Mouse (Mus musculus) kidney, embryonic 15.5 days (tissue): Measurements from ENCODE around the gene Gbp6. TPM values are rescaled to one million over a fixed set of nuclear protein-coding genes. Genes with fewer than 3 reads are reported as not detected.
"Not testable (repeated sequence)": the region's sequence is repeated elsewhere in the genome, so short reads cannot be mapped to it uniquely, and the experiment has no call there.

Experiments
- ATAC-seq: fragments of 200-750 bp; cut with Nextera tagmentation; replicated peaks from 2 replicates; pipeline ENCODE4 v1.8.0; 2017; ENCODE audit warnings: moderate TSS enrichment; ENCODE audit not compliant: low FRiP score
- H3K27ac ChIP-seq: fragments of 300-500 bp; sonication (generic); 2 replicates; pipeline ENCODE4 v1.5.1; 2015; ENCODE audit warnings: mild to moderate bottlenecking, inconsistent platforms
- H3K27me3 ChIP-seq: fragments of 300-500 bp; sonication (generic); 2 replicates; pipeline ENCODE4 v1.6.1; 2015; ENCODE audit warnings: inconsistent platforms
- H3K36me3 ChIP-seq: fragments of 300-500 bp; sonication (generic); 2 replicates; pipeline ENCODE4 v1.6.1; 2015; ENCODE audit warnings: inconsistent platforms
- H3K4me1 ChIP-seq: fragments of 300-500 bp; sonication (generic); 2 replicates; pipeline ENCODE4 v1.6.1; 2015; ENCODE audit warnings: inconsistent platforms
- H3K4me2 ChIP-seq: fragments of 300-500 bp; sonication (generic); 2 replicates; pipeline ENCODE4 v1.6.1; 2015; ENCODE audit warnings: moderate library complexity, mild to moderate bottlenecking, inconsistent platforms
- H3K4me3 ChIP-seq: fragments of 300-500 bp; sonication (generic); replicated peaks from 2 replicates; pipeline ENCODE4 v1.5.1; 2015; ENCODE audit warnings: mild to moderate bottlenecking, inconsistent platforms
- H3K9ac ChIP-seq: fragments of 300-500 bp; sonication (generic); 2 replicates; pipeline ENCODE4 v1.6.1; 2015; ENCODE audit warnings: mild to moderate bottlenecking, inconsistent platforms
- H3K9me3 ChIP-seq: fragments of 300-500 bp; sonication (generic); replicated peaks from 2 replicates; pipeline ENCODE4 v1.6.1; 2016; ENCODE audit warnings: inconsistent platforms
- WGBS: fragments of 180-500 bp; shearing (Covaris S2); methylation state at CpG from one replicate; pipeline ENCODE4 v1.1.7; 2015; ENCODE audit warnings: mixed read lengths; 5-methylcytosine and 5-hydroxymethylcytosine counted together
- polyA plus RNA-seq: library from polyadenylated mRNA; unstranded; fragments of >200 nt; fragmentation: Nextera tagmentation; extraction: Ambion mirVana; gene quantifications from 2 replicates; pipeline ENCODE4 v1.2.1, GENCODE M21; 2015

The Gbp6 gene
- polyA plus RNA-seq, 1 experiment from 2014 or later = 0.56 TPM

DNA sequence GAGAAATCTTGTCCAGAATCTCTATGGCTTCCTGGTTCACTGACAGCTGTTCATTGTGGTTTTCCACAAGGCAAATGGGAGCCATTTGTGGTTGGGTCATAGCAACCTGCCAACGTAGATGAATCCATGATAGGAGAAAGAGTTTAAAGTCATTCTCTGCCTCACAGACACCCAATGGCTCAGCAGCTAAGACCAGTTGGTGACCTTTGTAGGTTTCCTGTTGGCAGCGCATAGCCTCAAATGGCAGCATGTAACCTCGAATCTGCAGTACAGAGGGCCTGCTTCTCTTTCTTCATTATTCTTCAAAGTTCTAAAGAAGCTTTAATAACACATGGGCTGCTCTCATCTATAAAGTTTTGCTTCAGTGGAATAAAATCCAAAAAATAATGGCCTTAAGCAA is 2.6 kb downstream of the Gbp6 start:
- 94% methylated on average over 3 of the region's 3 CpGs for WGBS
- H3K4me1 ChIP-seq, H3K27me3 ChIP-seq, H3K9ac ChIP-seq, H3K9me3 ChIP-seq, H3K4me3 ChIP-seq, ATAC-seq, H3K27ac ChIP-seq, H3K36me3 ChIP-seq, H3K4me2 ChIP-seq: not testable (repeated sequence)

DNA sequence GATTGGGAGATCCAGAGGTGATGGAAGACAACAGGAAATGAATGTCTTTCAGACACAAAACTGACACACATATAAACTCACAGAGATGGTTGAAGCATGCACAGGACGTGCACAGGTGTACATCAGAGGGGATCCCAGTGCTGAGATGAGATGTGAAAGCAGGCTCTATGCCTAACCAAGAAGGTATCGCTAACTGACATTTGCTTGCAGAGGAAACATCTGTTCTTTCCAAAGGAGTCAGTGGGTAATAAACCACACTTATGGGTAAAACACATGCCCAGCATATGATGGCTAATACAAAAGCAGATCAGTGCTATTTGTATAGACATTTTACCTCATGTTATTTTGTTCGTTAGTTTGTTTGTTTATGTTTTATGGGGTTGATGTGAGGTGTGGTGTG is 32.8 kb downstream of the Gbp6 start:
- not testable (repeated sequence) for H3K36me3 ChIP-seq
- 83% methylated on average over 1 of the region's 3 CpGs for WGBS

DNA sequence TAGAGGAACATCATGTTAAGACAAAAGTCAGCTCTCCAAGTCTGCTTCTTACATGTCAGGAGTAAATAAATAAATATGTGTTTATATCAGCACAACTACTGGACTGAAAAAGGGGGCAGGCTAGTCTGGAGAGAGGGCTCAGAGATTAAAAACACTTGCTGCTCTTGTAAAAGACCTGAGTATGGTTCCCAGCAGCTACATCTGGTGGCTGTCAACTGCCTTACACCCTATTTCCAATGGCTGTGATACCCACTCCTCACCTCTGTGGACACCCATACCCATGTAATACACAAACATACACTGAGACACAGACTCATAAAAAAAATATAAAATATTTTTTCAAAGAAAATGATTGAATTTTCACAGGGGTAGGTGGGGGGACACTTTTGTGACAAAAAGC is 41.0 kb downstream of the Gbp6 start:
- no peaks in the 10 kb centered on the region for H3K36me3 ChIP-seq
- ATAC-seq = no peak
- H3K9ac ChIP-seq = no peak overlapping the region
- H3K4me2 ChIP-seq = no peak overlapping the region
- no peak overlapping the region for H3K4me3 ChIP-seq
- no peaks in the 10 kb centered on the region for H3K27me3 ChIP-seq
- H3K4me1 ChIP-seq = no peaks in the 10 kb centered on the region
- no peaks in the 10 kb centered on the region for H3K9me3 ChIP-seq
- no peak overlapping the region for H3K27ac ChIP-seq

More for the DNA sequence above, 32.8 kb downstream of the Gbp6 start:
- not testable (repeated sequence) for H3K4me2 ChIP-seq, ATAC-seq, H3K9ac ChIP-seq, H3K9me3 ChIP-seq, H3K4me3 ChIP-seq, H3K27me3 ChIP-seq, H3K27ac ChIP-seq, H3K4me1 ChIP-seq

DNA sequence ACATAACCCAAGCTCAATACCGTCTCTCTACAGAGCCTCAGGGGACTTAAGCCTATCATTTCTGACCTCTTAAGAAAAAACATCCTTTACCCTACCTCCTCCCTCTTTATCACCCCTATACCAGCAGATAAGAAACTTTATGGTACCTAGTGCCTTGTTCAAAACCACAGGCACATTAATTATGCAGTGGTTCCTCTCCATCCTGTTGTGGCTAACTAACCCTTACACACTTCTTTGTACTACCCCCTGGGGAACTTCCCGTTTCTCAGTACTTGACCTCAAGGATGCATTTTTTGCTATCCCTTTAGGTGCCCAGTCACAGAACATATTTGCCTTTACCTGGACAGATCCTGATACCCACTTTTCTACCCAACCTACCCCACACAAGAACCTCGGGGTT is 48.8 kb downstream of the Gbp6 start:
- WGBS = 90% methylated on average over 3 of the region's 3 CpGs
- H3K9ac ChIP-seq, H3K36me3 ChIP-seq, H3K4me2 ChIP-seq, H3K4me3 ChIP-seq, H3K27ac ChIP-seq, ATAC-seq, H3K4me1 ChIP-seq, H3K9me3 ChIP-seq, H3K27me3 ChIP-seq: not testable (repeated sequence)

DNA sequence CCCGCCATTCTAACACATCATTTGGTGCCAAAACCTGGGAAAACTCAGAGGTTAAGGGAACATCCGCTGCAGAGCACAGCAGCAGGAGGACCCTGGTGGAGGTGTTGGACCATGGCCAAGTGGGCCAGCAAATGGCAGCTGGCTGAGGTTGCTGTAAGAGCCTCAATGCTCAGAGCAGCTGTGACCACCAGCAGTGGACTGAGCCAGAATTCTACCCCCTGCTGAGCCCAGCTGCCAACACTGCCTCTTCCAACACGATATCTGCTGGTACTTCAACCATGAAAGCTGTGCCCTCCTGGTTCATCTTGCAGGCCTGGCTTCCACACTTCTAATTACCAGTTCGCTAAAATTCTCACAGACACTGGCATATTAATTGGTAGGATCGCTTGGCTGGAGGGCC is 52.5 kb downstream of the Gbp6 start:
- WGBS = 80% methylated on average over 5 of the region's 5 CpGs
- H3K27me3 ChIP-seq, H3K36me3 ChIP-seq, H3K9ac ChIP-seq, H3K4me2 ChIP-seq, ATAC-seq, H3K4me1 ChIP-seq, H3K4me3 ChIP-seq, H3K27ac ChIP-seq, H3K9me3 ChIP-seq: not testable (repeated sequence)

DNA sequence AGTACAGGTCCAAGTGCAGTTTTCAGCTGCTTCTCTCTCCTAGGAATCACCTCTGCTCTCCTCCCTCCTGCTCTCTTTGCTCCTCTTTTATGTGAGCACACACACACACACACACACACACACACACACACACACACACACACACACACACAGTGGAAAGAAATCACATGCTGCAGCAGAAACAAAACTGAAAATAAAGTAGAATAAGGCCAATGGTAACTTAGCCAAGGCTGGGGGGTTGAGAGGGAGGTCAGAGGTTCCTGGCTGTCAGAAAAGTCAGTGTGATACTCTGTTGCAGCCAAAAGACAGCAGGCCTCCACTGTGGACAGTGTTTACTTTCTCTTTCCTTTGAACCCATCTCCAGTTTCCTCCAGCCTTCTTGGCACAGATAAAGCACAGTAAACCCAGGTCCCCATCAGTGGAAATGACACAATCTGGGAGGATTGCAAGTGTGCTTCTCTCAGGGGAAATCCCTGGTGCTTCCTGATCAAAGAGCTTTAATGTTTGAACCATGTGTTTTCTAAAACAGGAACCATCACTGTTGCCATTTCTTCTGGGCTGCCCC is 53.9 kb downstream of the Gbp6 start, which contains the start of gene Gbp10:
TSS of gene Gbp10 (minus strand) at position 51 of the 565 bp plus-strand sequence.
- H3K9ac ChIP-seq, H3K4me2 ChIP-seq, H3K4me3 ChIP-seq, H3K36me3 ChIP-seq, H3K27ac ChIP-seq, H3K4me1 ChIP-seq, H3K27me3 ChIP-seq, H3K9me3 ChIP-seq: not testable (repeated sequence)
- 0 out of 2 replicates have a peak, but pooled peaks have one; percentile 49 for ATAC-seq

DNA sequence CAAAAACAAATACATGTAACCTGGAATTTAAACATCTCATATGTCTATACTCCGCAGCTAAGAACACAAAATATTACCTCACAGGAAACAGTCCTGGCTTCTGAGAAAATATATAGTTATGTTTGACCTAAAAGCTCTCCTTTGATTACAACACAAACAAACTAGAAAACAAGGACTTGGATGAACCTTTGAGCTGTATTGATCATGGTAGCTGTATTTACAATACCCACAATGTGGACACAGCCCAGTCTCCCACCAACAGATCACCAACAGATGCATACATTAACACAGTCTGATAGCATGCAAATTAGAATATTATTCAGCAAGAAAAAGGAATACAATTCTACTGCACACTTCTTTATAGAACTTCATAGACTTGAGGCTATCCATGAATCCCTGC is 55.1 kb downstream of the Gbp6 start:
- not testable (repeated sequence) for H3K4me1 ChIP-seq, H3K9ac ChIP-seq, H3K36me3 ChIP-seq, H3K4me2 ChIP-seq, H3K27ac ChIP-seq, H3K4me3 ChIP-seq, H3K9me3 ChIP-seq, ATAC-seq, H3K27me3 ChIP-seq
- WGBS = 69% methylated on average over 1 of the region's 1 CpGs

DNA sequence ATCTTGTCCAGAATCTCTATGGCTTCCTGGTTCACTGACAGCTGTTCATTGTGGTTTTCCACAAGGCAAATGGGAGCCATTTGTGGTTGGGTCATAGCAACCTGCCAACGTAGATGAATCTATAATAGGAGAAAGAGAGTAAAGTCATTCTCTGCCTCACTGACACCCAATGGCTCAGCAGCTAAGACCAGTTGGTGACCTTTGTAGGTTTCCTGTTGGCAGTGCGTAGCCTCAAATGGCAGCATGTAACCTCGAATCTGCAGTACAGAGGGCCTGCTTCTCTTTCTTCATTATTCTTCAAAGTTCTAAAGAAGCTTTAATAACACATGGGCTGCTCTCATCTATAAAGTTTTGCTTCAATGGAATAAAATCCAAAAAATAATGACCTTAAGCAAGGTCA is 57.5 kb downstream of the Gbp6 start:
- WGBS = 89% methylated on average over 3 of the region's 3 CpGs
- ATAC-seq, H3K4me2 ChIP-seq: not testable (repeated sequence)

More for the DNA sequence above, 57.5 kb downstream of the Gbp6 start:
- H3K36me3 ChIP-seq, H3K9ac ChIP-seq, H3K9me3 ChIP-seq, H3K4me3 ChIP-seq, H3K27me3 ChIP-seq, H3K27ac ChIP-seq, H3K4me1 ChIP-seq: not testable (repeated sequence)

Other genes with a start within 250 kb of the Gbp6 start
- 2.4 and 2.5 TPM in 2 replicates for gene Gbp9, start 154.2 kb downstream of the Gbp6 start, polyA plus RNA-seq
- 0.54 and 0.91 TPM in 2 replicates for gene Gbp8, start 154.2 kb downstream of the Gbp6 start, polyA plus RNA-seq
- 0.33 and 0.49 TPM in 2 replicates for gene Gbp4, start 154.1 kb downstream of the Gbp6 start, polyA plus RNA-seq
- not detected in 2 replicates for gene Gbp10, start 54.2 kb downstream of the Gbp6 start, polyA plus RNA-seq
- gene Gm43302, start within 50 bp of the Gbp6 start, polyA plus RNA-seq = 0.31 TPM in 1 of 2 replicates, not detected in the other
- 6.1 and 7.3 TPM in 2 replicates for gene Lrrc8b, start 122.1 kb upstream of the Gbp6 start, polyA plus RNA-seq
- 17.0 and 18.4 TPM in 2 replicates for gene Lrrc8c, start 225.7 kb upstream of the Gbp6 start, polyA plus RNA-seq